Comparison of ENCODE assay signal across 1 mouse cellular context in the genomic region with DNA sequence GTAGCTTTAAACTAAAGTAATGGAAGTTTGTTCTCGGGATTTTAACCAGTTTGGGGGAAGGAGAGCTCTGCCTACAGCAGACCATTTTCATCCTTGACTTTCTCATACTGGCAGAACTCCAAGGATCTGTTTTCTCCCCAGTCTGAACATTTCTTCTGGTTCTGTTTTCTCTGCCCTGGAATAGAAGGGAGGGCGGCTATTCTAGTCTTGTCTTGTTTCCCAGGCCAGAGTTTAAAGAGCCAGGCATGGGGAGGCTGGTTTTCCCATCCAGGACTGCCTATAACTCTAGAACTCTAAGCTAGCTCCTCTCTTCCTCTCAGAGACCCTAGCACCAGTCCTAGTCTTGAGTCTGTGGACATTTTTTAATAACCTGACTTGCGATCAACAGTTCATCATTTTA.
A peak's percentile ranks its signal among the peaks of the same experiment; 100 is the strongest.
TF ChIP-seq lines count a peak whose summit lies in the region.

No protein-coding gene starts in this region.

TF ChIP-seq in MEL, 35 proteins besides CTCF, POLR2A, EP300 and RAD21 (continued from another document):
- TF ChIP-seq POLR2AphosphoS5 (IDR thresholded peaks at IDR 0.05; ENCODE audit: borderline replicate concordance, low read depth, low read length) = no peak
- TF ChIP-seq TBP (IDR thresholded peaks at IDR 0.05; ENCODE audit: low read depth, low read length) = 0 out of 2 replicates have a peak, but pooled peaks have one; percentile 5
- no peak for TF ChIP-seq GABPA (IDR thresholded peaks at IDR 0.05; ENCODE audit: low read depth, low read length)
- no peak for TF ChIP-seq NELFE (IDR thresholded peaks at IDR 0.05; ENCODE audit: low read depth, low read length)
